Mouse (Mus musculus) gastrocnemius, postnatal 10 days (tissue): Measurements from ENCODE around the gene Cep63. TPM values are rescaled to one million over a fixed set of nuclear protein-coding genes. Genes with fewer than 3 reads are reported as not detected.

Experiments
- DNase-seq: peaks from one replicate; pipeline ENCODE4 v3.0.0; 2021; ENCODE audit warnings: mixed read lengths
- total RNA-seq, 2 experiments: library from RNA; stranded (reverse); gene quantifications; 2 replicates each; pipeline ENCODE4 v1.2.3; 2021

The Cep63 gene
- total RNA-seq, 2 experiments from 2014 or later: 35.5 to 39.0 TPM

DNA sequence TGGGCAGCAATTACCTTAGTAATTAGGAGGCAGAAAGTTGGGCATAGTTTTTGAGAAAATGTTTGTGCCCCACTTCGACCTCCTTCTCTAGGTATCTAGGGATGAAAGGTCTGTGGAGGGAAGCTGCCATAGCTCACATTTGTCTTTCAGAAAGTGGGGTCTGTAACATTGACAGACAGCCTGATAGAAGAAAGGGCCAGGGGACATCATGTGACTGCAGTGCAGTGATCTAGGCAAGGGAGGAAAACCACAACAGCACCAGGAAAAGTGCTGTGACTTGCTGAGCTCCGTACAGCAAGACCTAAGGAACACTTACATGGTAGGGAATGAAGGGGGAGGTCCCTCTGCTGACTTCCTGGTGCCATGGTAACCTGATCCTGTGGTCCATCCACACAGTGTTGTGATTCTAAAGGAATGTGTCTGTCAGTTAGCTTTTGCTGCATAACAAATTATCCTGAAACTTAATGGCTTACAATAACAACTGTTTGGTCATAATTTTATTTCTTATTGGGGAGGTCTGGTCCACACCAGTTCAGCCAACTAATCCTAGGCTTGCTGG is 5.3 kb upstream of the Cep63 start:
- no peak for DNase-seq

- DNase-seq: no peak
Observed at GRCm38 (mm10) chr9:102629052-102629451, 2.7 kb upstream of the Cep63 start.

DNA sequence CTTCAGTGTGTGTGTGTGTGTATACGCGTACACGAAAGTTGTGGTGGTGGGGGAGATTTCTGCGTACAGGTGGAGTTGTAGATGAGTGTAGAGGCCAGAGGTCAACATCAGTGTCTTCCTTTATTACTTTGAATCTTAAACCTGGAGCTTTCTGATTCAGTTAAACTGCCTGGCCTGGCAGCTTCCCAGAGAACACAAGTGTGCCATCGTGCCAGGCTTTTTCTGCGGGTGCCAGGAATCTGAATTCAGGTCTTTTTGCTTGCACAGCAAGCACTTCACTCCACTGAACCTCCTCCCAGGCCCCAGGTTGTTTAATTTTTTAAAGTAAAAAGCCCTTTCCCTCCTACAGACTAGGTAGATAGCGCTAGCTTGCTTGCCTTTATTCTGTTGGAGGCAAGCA is 1.1 kb upstream of the Cep63 start:
- DNase-seq: no peak

- DNase-seq: no peak
Observed at GRCm38 (mm10) chr9:102626839-102627225, 498 bp upstream of the Cep63 start.

DNA sequence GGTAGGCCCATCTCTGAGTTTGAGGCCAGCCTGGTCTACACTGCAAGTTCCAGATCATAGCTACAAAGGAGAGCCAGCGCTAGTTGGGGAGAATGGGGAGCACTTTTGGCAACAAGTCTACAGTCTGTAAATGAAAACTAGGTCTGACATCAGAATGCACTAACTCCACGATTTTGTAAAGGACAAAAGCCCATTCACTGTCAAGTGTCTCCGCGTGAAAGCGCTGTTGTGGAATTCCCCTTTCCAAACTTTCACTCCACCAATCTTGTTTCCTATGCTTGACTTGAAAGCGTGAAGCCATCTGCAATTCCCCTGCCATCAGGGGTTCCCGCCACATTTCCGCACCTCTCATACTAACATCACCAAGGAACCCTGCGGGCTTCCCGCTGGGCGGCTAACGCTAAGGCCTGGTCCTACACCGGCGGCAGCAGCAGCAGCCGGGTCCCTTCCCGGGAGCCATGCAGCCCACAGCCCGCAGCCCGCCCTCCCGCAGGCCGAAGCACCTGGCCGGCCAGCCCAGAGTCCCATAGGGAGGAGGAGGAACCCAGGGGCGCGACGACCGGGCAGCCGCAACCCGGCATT is 842 bp downstream of the Cep63 start:
- no peak for DNase-seq

DNA sequence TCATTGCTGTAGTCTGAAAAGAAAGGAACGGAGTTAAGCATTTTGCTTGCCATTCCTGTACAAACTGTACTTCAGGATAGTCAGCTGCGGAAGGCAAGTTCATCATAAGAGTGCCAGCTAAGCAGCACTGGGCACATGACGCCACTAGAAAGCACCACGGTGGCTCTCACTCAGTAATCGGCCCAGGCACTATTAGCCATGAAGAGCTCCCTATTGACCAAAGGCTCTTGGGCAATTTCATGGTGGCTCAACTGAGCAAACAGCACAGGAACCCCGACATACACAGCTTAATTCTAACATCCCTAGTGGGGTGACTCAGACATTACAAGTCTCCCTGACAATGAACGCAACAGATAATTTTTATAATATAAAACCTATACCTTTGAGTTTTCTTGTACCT is 2.8 kb downstream of the Cep63 start:
- DNase-seq: no peak

- DNase-seq: no peak
Observed at GRCm38 (mm10) chr9:102622876-102623275, 3.5 kb downstream of the Cep63 start.

DNA sequence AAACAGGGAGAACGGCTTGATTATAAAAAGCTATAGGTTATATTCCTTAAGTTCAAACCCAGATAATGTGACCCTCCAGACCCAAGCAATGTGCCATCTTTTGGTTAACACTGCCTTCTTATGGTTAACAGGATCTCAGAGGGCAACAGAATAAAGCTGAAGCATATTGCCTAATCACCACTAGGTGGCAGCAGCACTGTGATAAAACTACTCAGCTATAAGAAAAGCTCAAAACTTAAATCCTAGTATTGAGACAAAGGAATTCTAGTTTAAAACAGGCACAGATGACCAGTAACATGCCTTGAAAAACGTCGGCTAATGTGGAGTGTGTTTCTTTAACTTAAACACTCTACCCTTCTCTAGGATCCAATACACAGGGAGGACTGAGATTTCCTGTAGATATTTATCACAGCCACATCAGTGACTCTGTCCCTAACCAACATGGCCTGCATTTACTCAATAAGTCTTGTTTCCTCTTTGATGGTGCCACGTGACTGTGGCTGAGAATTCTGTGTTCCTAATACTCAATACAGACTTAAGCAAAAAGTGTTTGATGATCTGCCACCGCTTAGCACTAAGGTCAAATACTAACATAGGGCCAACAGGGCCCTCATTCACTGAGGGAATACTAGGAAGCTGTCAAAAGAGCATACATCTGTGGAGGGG is 4.0 kb downstream of the Cep63 start:
- no peak for DNase-seq

DNA sequence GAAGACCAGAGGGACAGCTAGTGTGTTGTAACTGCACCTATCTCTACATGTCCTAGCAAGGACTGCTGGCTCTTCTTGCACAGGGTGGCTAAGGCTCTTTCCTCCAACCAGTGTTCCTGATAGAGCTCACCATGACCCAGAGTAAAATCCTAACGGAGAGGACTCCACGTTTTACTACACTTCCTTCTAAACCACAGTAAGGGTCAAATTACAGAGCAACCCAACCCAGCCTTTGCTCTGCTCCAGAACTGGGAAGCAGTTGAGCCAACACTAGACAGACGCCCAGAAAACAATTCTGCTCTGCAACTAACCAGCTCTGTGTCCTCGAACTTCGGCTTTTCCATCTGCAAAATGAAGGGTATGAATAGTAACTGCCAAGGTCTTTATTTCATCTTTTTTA is 4.9 kb downstream of the Cep63 start:
- no peak for DNase-seq

GRCm38 (mm10) chr9:102616267-102616666 is 10.1 kb downstream of the Cep63 start:
- DNase-seq: no peak

DNA sequence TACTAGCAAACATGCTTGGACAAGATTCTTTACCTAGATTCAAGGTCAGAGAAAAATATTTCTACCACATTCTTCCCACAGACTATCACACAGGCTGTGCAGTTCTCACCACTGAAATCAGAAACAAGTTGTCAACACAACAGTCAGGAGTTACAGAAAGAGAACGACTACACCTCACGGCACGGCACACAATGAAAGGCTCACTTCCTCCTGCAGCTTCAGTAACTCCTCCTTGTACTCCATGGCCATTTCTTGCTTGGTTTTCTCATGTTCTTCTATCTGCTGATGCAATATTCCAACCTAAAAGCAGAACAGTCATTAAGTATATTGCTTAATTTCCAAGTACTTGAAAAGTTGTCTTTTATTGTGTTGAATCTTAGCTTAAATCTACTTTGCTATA is 11.3 kb downstream of the Cep63 start:
- no peak for DNase-seq

- DNase-seq: no peak
Observed at GRCm38 (mm10) chr9:102609221-102609620, 17.1 kb downstream of the Cep63 start.

DNA sequence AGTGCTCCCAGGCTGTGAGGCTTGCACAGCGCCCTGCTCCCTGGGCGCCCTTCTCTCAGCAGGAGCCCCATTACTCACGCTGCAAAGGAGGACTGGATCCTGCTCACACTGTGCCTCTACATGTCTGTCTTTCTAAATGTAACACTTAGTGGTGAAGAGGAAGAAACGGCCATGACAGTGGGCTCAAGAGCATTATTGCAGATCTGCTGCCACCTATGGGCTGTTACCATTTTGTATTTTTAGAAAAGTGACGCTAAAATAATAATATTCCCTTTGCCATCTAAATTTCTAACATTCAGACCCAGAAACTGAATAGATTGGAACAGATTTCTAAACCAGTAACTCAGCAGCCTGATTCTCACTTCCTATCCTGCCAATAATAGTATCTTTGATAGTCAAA is 18.9 kb downstream of the Cep63 start:
- no peak for DNase-seq

DNA sequence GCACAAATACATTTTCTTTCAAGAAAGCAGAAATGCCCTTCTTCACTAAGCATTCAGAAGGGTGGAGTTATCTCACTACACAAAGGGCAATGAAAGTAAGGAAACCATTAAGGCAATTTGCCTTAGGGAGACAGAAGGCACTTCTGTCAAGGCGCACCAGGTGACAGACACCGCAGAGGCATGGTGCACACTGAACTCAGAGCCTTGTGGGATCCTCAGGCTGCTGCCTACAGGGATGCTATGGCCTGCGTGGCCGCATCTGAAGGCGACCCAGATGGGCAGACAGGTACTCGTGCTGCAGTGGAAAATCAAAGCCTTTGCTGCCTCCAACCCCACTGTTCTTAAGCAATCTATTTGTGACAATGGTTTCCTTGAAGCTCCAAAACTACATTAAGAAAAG is 21.2 kb downstream of the Cep63 start:
- DNase-seq: no peak

DNA sequence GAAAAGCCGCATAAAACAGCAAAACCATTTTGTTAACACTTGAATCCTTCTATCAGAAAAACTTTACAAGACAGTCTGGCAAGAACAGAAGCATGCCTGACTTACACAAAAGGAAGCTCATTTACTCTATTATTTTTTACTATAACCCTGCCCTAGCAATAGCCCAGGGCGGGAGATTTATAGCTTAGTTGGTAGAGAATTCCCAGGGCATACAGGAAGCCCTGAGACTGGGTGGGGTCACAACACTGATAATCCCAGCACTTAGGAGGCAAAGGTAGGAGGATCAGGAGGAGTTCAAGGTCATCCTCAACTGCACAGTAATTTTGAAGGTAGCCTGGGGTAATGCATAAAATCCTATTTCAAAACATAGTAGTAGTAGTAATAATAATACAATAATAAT is 24.7 kb downstream of the Cep63 start:
- DNase-seq: no peak

- no peak for DNase-seq
Observed at GRCm38 (mm10) chr9:102601187-102601586, 25.1 kb downstream of the Cep63 start.

GRCm38 (mm10) chr9:102595662-102596436 is 30.5 kb downstream of the Cep63 start:
- no peak for DNase-seq

DNA sequence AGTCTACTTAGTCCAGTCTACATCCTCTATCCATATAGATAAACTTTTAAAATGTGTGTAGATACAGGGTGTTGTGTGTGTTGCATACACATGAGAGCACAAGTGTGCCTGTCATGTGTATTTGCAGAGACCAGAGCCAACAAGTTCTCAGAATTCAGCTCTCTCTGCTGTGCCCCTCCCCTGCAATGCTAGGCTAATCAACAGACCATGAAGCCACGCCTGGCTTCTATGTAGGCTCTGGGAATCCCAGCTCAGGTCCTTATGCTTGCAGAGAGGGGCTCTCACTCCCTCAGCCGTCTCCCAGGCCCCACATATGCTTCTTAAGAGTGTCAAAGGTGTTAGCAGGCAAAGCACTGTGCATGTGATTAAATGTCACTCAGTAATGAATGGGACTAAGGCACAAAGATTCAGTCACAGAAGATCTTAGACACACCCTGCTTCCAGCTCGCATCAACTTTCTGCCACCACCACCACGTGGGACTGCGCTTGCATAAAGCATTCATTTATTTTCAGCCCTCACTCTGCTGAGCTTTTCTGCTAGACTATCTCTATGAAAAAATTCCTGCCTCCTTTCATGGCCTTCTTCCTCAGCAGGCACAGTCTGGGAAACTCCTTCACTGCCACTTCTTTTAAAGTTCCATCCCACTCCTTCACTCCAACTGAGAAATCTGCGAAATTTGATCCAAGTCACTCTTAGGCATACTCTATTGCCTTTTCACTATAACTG is 31.5 kb downstream of the Cep63 start:
- DNase-seq: no peak

DNA sequence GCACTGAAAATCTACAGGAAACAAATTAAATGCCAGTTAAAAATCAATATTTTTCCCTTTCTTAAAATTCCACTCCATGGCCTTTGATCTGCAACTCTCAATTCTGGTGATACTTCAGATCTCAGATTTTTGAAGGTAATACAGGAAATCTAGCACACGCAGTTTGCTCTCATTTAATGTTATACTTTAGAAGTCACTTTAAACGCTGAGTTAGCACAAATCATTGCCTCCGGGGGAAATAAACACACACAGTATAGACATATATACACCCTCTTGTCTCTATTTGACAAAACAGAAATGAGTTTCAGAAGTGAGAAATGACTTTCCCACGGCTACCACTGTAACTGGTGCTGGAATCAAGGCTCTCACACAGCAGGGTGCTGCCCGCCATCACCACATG is 39.0 kb downstream of the Cep63 start:
- DNase-seq: no peak

DNA sequence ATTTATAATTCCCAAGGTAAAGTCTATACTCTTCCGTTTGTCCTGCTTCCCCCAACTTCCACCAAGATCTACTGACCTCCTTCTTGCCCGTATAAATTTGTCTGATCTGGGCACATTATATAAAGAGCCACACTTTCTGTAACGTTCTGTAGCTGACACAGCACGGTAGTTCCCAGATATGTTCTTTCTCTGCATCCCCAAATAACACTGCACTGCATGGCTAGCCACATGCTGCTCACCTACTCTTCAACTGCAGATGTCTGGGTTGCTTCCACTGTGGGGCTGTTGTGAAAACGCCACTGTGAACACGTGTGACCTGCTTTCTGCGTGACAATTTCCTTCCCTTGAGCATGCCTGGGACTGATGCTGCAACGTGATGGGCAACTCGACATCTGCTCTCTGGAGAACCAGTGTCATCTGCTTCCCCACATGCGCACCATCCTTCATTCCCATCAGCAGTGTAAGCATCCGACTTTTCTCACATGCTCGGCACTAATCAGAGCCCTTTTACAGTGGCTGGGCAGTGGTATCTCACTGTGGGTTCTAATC is 44.3 kb downstream of the Cep63 start:
- no peak for DNase-seq

GRCm38 (mm10) chr9:102577480-102577879 is 48.9 kb downstream of the Cep63 start:
- no peak for DNase-seq

DNA sequence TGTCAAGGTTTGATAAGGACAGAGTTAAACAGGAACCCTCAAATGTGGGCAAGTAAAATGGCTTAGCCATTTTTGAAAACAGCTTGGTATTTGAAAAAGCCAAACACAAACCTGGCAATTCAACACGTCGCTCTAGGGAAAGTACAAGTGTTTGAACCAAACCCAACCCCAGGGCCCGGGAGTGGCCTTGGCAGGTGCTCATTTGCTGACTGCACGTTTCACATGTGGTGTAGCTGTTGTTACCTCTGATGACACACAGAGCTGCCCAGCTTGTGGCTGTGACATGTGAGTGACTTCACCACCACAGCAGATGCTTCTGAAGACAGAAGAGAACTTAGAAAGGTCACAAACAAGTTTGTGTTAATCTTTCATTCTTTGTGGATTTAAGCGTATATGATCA is 53.4 kb downstream of the Cep63 start:
- no peak for DNase-seq
